Comparison of ENCODE assay signal across 8 mouse cellular contexts in genomic region chr11:77985541-77986065, GRCm38 (mm10). TPM values are rescaled to one million over a fixed set of nuclear protein-coding genes. Genes with fewer than 3 reads are reported as not detected.
A peak's percentile ranks its signal among the peaks of the same experiment; 100 is the strongest.
DNase-seq lines count a peak whose midpoint lies in the region; ATAC-seq and TF ChIP-seq lines count a peak whose summit lies in the region.

No protein-coding gene starts in this region.

- peak overlapping the region; percentile 90 for H3K4me2 ChIP-seq in liver, embryonic 13.5 days
- peak overlapping the region; percentile 90 for H3K4me2 ChIP-seq in stomach, postnatal 0 days (replicated peaks; ENCODE audit: low read depth)

- no peak overlapping the region for H3K27ac ChIP-seq in liver, embryonic 13.5 days
- no peak overlapping the region; the same call in 1 of the 2 replicates for H3K27ac ChIP-seq in stomach, postnatal 0 days (replicated peaks)

- peaks cover 38% of the 10 kb centered on the region for H3K4me1 ChIP-seq in megakaryocyte, embryonic 14.5 days
- H3K4me1 ChIP-seq in liver, embryonic 13.5 days (replicated peaks): peaks cover 44% of the 10 kb centered on the region
- no peaks in the 10 kb centered on the region for H3K4me1 ChIP-seq in stomach, postnatal 0 days (replicated peaks; ENCODE audit: control insufficient read depth, insufficient read depth)

- peak overlapping the region; percentile 100 for H3K9ac ChIP-seq in liver, embryonic 13.5 days
- no peak overlapping the region for H3K9ac ChIP-seq in stomach, postnatal 0 days (ENCODE audit: low read length)

- H3K4me3 ChIP-seq in megakaryocyte, embryonic 14.5 days (replicated peaks): peak overlapping the region; percentile 98
- peak overlapping the region; percentile 100 for H3K4me3 ChIP-seq in liver, embryonic 13.5 days (replicated peaks)
- peak overlapping the region; percentile 73 for H3K4me3 ChIP-seq in stomach, postnatal 0 days (ENCODE audit: low read depth, low read length)

- WGBS in liver, embryonic 13.5 days (ENCODE audit: insufficient replicate concordance): 79% methylated on average over 3 of the region's 3 CpGs
- WGBS in stomach, postnatal 0 days: 68% methylated on average over 3 of the region's 3 CpGs

- peak; percentile 40 for DNase-seq in cerebellum, adult 9-10 months
- DNase-seq in cerebellum, postnatal 10 days: no peak
- DNase-seq in liver, embryonic 13.5 days: no peak
- DNase-seq in stomach, postnatal 0 days (ENCODE audit: low spot score): no peak
- DNase-seq in urinary bladder, postnatal 4 days (ENCODE audit: low spot score in 2 of 2): no peak
- no peak for DNase-seq in gastrocnemius, postnatal 25 days

- peaks cover 48% of the 10 kb centered on the region for H3K36me3 ChIP-seq in megakaryocyte, embryonic 14.5 days (replicated peaks; ENCODE audit: low read length)
- peaks cover 42% of the 10 kb centered on the region for H3K36me3 ChIP-seq in liver, embryonic 13.5 days
- H3K36me3 ChIP-seq in stomach, postnatal 0 days (ENCODE audit: control insufficient read depth, insufficient read depth, low read length): peaks cover 3% of the 10 kb centered on the region; the same call in 1 of the 2 replicates

- H3K9me3 ChIP-seq in megakaryocyte, embryonic 14.5 days: no peaks in the 10 kb centered on the region
- no peaks in the 10 kb centered on the region for H3K9me3 ChIP-seq in liver, embryonic 13.5 days (replicated peaks)
- no peaks in the 10 kb centered on the region for H3K9me3 ChIP-seq in stomach, postnatal 0 days (ENCODE audit: control insufficient read depth, low read length)

- ATAC-seq in megakaryocyte, adult 5-6 weeks (ENCODE audit: poor library complexity, severe bottlenecking): no peak
- ATAC-seq in liver, embryonic 13.5 days (ENCODE audit: low read depth): no peak
- ATAC-seq in stomach, postnatal 0 days (ENCODE audit: low FRiP score, low TSS enrichment): no peak

- TF ChIP-seq CTCF in stomach, postnatal 0 days (IDR thresholded peaks at IDR 0.05; ENCODE audit: low read depth): no peak

- H3K27me3 ChIP-seq in megakaryocyte, embryonic 14.5 days (replicated peaks): no peaks in the 10 kb centered on the region
- no peaks in the 10 kb centered on the region for H3K27me3 ChIP-seq in liver, embryonic 13.5 days
- H3K27me3 ChIP-seq in stomach, postnatal 0 days (ENCODE audit: control insufficient read depth, insufficient read depth, low read length): no peaks in the 10 kb centered on the region

- no peak for TF ChIP-seq EP300 in stomach, postnatal 0 days (optimal IDR thresholded peaks at IDR 0.05)

RNA-seq across cellular contexts. Expression of gene Phf12, which starts 3.0 kb away (rescaled TPM):
- 75.4 and 178 TPM in 2 replicates for polyA plus RNA-seq in megakaryocyte, embryonic 14.5 days (2012; ENCODE audit: insufficient read depth, low replicate concordance)
- total RNA-seq in megakaryocyte, adult 5-6 weeks (2015): 51.2 and 64.5 TPM in 2 replicates
- 21.0 and 26.3 TPM in 2 replicates for total RNA-seq in megakaryocyte, adult 5-6 weeks (2017)
- polyA plus RNA-seq in liver, embryonic 13.5 days (2015; fragmentation: Nextera tagmentation; extraction: Ambion mirVana): 6.5 and 7.6 TPM in 2 replicates
- polyA plus RNA-seq in stomach, postnatal 0 days (2015; fragmentation: Nextera tagmentation; extraction: Ambion mirVana): 5.3 and 6.9 TPM in 2 replicates
- total RNA-seq in gastrocnemius, postnatal 25 days (2021): 10 to 100 TPM; 14.2 to 18.2 TPM

RNA-seq across cellular contexts. Expression of gene Dhrs13, which starts 46.5 kb away (rescaled TPM):
- polyA plus RNA-seq in megakaryocyte, embryonic 14.5 days (2012; ENCODE audit: insufficient read depth, low replicate concordance): 5.9 and 7.0 TPM in 2 replicates
- 4.8 and 5.6 TPM in 2 replicates for total RNA-seq in megakaryocyte, adult 5-6 weeks (2015)
- 3.5 and 5.3 TPM in 2 replicates for total RNA-seq in megakaryocyte, adult 5-6 weeks (2017)
- 18.2 and 19.3 TPM in 2 replicates for polyA plus RNA-seq in liver, embryonic 13.5 days (2015; fragmentation: Nextera tagmentation; extraction: Ambion mirVana)
- polyA plus RNA-seq in stomach, postnatal 0 days (2015; fragmentation: Nextera tagmentation; extraction: Ambion mirVana): 7.3 and 7.9 TPM in 2 replicates
- total RNA-seq in gastrocnemius, postnatal 25 days (2021): 1 to 10 TPM in 1 of 2 experiments, under 1 TPM in 1; 0.59 to 1.1 TPM

RNA-seq across cellular contexts. Expression of gene Flot2, which starts 52.1 kb away (rescaled TPM):
- polyA plus RNA-seq in megakaryocyte, embryonic 14.5 days (2012; ENCODE audit: insufficient read depth, low replicate concordance): 2.2 and 9.5 TPM in 2 replicates
- total RNA-seq in megakaryocyte, adult 5-6 weeks (2015): 82.9 and 91.4 TPM in 2 replicates
- total RNA-seq in megakaryocyte, adult 5-6 weeks (2017): 140 and 141 TPM in 2 replicates
- polyA plus RNA-seq in liver, embryonic 13.5 days (2015; fragmentation: Nextera tagmentation; extraction: Ambion mirVana): 24.6 and 27.1 TPM in 2 replicates
- polyA plus RNA-seq in stomach, postnatal 0 days (2015; fragmentation: Nextera tagmentation; extraction: Ambion mirVana): 30.9 and 31.5 TPM in 2 replicates
- 10 to 100 TPM; 54.8 to 55.7 TPM for total RNA-seq in gastrocnemius, postnatal 25 days (2021)

RNA-seq across cellular contexts. Expression of gene Sez6, which starts 55.0 kb away (rescaled TPM):
- polyA plus RNA-seq in megakaryocyte, embryonic 14.5 days (2012; ENCODE audit: insufficient read depth, low replicate concordance): not detected in 2 replicates
- total RNA-seq in megakaryocyte, adult 5-6 weeks (2015): not detected in 2 replicates
- total RNA-seq in megakaryocyte, adult 5-6 weeks (2017): not detected in 2 replicates
- 0.03 and 0.20 TPM in 2 replicates for polyA plus RNA-seq in liver, embryonic 13.5 days (2015; fragmentation: Nextera tagmentation; extraction: Ambion mirVana)
- 1.2 and 1.4 TPM in 2 replicates for polyA plus RNA-seq in stomach, postnatal 0 days (2015; fragmentation: Nextera tagmentation; extraction: Ambion mirVana)
- total RNA-seq in gastrocnemius, postnatal 25 days (2021): under 1 TPM in 1 of 2 experiments, not detected in 1; 0.16 TPM
